Mouse (Mus musculus): ENCODE measurements around the gene Gm17490. TPM values are rescaled to one million over a fixed set of nuclear protein-coding genes. Genes with fewer than 3 reads are reported as not detected.
A peak's percentile ranks its signal among the peaks of the same experiment; 100 is the strongest.
"Not testable (repeated sequence)": the region's sequence is repeated elsewhere in the genome, so short reads cannot be mapped to it uniquely, and the experiment has no call there.

Gene Gm17490
- total RNA-seq, 2 experiments from 2014 or later: not detected

DNA sequence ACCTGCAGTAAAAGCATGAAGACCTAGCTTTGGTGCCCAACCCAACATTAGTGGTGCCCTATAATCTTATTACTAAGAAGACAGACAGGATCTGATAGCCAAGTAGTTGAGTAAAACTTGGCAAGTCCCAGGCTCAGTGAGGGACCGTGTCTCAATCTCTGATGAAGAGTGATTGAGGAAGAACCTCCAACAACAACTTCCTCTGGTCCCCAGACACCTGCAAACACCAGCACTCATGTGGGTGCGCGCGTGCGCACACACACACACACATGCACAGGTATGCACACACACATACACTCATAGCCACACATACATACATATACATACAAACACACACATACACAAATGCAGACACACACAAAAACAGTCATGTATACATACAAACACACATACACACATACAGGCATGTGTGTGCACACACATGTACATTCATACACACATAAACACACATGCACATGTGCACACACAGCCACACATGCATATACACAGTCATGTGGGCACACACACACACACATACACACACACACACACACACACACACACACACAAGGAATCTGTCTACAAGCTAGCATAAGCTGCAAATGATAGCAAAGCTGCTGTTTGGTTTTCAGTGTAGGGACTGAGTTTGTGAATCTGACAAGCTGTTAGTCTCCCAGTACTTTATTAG lies 9.5 kb upstream of the Gm17490 start:
- intact Hi-C loops (cut with DNase I): no loop called here
- DNase-seq: no peak

DNA sequence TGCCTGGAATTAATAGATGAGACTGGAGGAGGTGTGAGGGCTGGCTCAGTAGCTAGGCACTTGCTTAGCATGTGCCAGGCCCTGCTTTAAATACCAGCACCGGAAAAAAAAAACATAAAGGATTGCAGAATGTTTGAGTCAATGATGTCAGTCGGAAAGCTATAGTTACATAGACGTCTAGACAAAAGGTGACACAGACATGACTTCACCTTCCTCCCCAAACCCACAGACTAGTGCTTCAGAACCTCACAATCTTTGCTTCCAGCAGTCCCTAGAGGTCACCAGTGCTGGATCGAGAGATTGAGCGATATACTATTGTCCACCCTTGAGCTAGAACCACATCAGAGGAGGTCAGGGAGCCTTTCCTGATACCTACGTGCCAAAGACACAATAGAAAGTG lies 9.0 kb upstream of the Gm17490 start:
- no peak for DNase-seq
- intact Hi-C loops (cut with DNase I): no loop called here

DNA sequence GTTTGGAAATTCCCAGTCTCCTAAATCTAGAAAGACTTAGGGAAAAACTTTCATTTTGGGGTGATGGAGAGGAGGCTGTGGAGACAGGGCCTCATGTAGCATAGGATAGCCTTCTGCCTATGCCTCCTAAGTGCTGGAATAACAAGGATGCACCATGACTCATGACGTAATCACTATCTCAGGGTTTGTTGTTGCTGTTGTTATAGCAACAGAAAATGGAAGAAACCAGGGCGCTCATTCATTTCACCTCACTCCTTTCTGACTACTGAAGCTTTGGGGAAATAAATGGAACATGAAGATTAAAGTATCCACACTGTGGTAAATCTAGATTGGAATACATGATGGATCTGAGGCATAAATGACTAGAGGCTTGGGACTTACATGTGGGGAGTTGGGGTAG lies 2.3 kb downstream of the Gm17490 start:
- DNase-seq: no peak
- intact Hi-C loops (cut with DNase I): no loop called here

DNA sequence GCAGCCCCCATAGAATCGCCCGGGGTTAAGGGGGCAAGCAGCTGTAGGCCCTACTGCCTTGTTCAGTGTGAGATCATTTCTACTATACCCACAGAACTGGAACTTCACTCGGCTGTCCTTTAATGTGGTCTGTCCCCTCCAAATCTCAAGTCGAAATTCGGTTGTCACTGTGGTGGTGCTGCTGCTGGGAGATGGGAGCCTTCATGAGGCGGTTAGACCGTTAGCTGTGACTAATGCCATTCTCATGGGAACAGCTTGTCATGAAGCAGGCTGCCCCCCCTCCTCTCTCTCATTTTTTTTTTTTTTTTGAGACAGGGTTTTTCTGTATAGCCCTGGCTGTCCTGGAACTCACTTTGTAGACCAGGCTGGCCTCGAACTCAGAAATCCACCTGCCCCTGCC lies 2.9 kb downstream of the Gm17490 start:
- intact Hi-C loops (cut with DNase I): no loop called here

DNA sequence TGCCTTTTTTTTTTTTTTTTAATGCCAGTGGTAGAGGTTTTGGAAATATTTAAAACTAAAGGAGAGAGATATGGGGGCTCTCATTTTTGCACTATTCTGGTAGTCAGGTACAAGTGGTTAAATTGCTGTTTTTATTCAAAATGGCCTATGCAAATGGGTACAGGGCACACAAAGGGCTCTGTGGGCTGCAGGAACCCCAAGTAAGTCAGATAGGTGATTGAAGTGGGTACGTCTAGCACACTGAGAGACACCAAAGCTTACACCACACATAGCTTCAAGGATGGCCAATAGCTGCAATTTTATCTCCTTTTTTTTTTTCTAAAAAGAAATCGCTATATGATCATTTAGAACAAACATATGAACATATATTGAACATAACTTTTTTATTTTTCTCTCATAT lies 6.5 kb downstream of the Gm17490 start:
- DNase-seq: no peak
- intact Hi-C loops (cut with DNase I): no loop called here

More for the DNA sequence above, 2.9 kb downstream of the Gm17490 start:
- no peak for DNase-seq

DNA sequence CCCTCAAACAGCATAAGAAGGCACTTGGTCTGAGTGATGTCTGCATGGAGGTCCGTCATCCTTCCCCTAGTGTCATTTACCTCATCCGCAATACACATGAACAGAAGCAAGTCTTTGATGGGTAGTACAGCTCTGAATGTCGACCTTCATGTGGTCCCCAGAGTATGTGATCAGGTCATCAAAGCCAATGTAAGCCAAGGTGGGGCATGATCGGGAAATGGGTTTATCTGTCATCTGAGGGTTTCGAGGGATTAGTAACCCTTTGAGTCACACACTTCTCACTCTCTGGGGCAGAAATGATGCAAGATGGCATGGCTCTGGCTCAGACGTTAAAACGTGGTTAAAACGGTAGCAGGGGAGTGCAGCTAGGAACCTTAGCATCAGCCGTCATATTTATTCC lies 9.2 kb downstream of the Gm17490 start:
- DNase-seq: no peak
- intact Hi-C loops (cut with DNase I): no loop called here

DNA sequence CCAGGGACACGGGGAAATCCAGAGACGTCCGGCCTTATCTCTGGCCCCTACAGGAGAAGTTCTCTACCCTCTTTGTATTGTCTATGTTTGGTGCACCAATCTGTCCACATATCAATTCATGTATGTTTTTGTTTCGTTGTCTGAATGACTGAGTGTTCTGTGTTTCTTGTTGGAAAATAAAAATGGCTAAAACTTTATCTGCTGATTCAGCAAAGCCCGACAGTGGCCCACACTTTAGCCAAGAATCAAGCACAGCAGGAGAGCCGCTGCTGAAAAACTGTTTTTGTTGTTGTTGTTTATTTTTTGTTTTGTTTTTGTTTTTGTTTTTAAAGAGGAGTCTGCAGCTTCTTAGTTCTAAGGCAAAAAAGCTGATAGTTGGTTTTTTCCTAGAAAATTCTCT lies 13.1 kb downstream of the Gm17490 start:
- intact Hi-C loops (cut with DNase I); DNase-seq: not testable (repeated sequence)

DNA sequence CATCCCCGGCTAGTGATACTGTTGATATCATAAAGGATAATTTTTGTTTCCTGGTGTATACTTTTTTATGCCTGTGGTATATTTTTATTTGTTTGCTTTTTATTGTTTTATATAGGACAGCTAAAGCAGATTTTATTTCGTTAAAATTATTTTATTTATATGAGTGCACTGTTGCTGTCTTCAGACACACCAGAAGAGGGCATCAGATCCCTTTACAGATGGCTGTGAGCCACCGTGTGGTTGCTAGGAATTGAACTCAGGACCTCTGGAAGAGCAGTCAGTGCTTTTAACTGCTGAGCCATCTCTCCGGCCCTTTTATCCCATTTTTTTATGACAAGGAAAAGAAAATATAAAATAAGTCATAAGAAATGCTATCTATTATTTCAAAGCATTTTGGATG lies 19.3 kb downstream of the Gm17490 start:
- DNase-seq; intact Hi-C loops (cut with DNase I): not testable (repeated sequence)

DNA sequence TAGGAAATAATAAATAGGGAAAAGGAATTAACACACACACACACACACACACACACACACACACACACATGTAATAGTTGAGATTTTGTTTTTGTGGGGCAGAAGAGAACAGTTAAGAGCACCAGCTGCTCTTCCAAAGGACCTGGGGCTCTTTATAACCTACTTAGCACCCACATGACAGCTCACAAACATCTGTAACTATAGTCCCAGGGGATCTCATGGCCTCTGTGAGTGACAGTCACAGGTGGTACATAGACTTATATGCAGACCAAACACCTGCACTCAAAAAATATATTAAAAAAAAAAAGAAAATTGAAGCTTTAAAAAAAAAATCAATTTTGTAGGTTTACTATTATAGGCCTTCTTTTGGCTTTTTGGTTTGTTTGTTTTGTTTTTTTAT lies 21.2 kb downstream of the Gm17490 start:
- intact Hi-C loops (cut with DNase I): loop anchor here (5.0 kb wide), 5 partner anchors 48 to 172 kb away; partner anchors contain the start of genes Ankrd16, Fbh1 and Il15ra
- no peak for DNase-seq

DNA sequence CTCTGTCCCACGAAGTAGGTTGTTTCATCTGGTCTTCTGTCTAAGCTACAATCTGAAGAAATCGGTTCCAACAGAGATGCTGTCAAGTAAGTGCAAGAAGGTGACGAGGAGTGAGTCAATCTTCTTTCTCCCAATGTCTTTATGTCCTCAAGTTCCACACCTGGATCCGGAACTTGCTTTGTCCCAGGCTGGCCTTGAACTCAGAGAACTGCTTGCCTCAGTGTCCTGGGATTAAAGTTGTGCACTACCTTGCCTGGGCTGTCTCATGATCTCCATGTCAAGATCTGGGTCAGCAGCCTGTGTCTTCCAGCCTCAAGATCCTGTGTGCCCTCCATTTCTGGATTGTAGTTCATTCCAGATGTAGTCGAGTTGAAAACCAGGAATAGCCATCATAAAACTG lies 22.0 kb downstream of the Gm17490 start, which contains the start of gene Rbm17:
Gene Rbm17 (minus strand): TSS at position 101 of the 400 bp plus-strand sequence.
- intact Hi-C loops (cut with DNase I): loop anchor here (5.0 kb wide), 5 partner anchors 47 to 173 kb away; partner anchors contain the start of genes Ankrd16, Fbh1 and Il15ra
- no peak for DNase-seq

DNA sequence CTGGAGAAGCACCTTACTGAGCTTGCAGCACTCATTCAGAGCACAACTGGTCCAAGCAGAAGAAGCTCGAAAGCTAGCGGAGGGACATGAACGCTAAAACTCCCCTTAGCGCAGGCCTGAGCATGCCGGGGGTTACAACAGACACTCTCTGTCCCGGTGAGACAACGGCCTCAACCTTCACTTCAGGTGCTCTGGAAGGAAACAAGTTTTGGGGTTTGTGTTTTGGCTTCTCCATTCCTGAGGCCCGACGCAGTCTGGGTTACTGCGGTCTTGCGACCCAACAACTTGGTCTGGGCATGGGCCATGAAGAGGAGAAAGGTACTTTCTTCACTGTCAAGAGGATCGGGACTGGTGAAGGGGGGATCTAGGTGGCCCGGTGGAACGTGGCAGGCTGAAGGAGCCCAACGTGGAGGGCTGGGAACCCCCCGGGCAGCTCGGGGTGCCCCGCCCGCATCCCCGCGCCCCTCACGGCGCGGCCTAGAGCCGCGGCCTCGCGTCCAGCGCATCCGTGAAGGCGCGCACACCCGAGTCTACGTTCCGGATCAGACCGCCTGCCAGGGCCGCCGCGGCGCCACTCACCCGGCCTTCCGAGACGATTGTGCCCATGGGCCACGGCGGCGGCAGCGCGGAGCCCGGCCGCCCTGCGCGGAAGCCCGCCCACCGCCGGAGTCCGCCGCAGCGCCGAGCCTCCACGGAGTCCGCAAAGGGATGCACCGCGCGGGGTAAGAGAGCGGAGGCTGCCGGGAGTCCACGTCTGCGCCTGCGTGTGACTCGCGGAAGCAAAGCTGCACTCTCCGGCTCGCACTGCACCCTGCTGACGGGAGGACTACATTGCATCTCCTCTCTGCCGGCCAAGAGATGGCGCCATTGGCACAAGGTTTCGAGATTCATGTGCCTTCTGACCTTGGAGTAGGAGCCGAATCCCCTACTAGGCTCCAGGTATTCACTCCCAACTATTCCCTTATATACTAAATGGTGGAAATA lies 23.3 kb downstream of the Gm17490 start:
- intact Hi-C loops (cut with DNase I): loop anchor here (5.0 kb wide), 5 partner anchors 45 to 175 kb away; partner anchors contain the start of genes Ankrd16, Fbh1 and Il15ra
- DNase-seq: peak; percentile 95 to 98

DNA sequence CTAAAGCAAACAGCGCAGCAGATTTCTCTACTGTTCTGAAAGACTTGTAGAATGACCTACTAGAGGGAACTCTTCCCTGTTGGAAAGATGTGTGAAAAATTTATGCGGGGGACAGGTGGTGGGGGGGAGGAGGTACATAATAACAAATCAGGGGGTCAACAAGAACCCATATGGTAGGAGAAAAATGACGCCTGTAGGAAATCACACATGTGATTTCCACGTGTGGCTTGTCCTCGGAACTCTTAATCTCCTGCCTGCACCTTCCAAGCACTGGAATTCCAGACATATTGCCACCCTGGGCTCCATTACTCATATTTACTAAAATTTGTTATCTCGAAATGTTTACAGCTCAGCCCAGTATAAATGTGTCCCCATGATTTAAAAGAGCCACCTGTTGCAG lies 24.3 kb downstream of the Gm17490 start:
- intact Hi-C loops (cut with DNase I): loop anchor here (5.0 kb wide), 5 partner anchors 44 to 176 kb away; partner anchors contain the start of genes Ankrd16, Fbh1 and Il15ra
- DNase-seq: no peak

DNA sequence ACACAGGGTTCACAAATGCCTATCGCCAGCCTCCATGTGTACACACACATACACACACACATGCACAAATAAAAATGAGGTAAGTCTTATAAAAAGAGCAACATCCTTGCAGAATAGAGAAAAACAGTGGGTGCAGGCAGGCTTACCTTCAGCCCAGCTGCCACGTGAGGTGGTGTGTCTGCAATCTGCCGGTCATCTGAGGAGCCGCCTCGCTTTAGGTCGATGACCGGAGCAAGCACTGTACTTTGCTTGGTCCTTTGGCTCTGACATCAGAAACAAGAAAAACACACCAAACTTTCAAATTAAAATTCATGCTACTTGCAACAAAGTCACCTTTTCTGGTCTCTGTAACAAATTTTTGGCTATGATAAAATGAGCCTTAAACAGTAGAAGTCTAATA lies 28.2 kb downstream of the Gm17490 start:
- intact Hi-C loops (cut with DNase I): no loop called here
- no peak for DNase-seq

DNA sequence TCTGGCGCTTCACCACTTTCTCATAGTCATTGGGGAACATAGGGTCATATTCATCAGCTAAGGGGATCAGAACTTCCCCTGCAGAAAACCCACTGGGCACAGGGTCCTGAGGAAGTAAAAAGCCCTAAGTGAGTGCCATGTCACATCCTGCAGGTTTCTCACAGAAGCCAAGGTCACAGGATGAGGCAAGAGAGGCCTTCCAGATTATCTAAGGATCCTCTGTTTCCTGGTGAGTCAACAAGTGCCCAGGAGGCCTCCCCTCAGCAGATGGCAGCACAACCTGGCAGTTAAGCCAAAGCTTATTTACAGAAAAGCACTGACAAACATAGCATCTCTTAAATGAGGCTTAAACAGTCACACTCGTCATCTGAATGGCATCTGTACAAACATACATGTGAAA lies 29.4 kb downstream of the Gm17490 start:
- DNase-seq: no peak
- intact Hi-C loops (cut with DNase I): no loop called here

DNA sequence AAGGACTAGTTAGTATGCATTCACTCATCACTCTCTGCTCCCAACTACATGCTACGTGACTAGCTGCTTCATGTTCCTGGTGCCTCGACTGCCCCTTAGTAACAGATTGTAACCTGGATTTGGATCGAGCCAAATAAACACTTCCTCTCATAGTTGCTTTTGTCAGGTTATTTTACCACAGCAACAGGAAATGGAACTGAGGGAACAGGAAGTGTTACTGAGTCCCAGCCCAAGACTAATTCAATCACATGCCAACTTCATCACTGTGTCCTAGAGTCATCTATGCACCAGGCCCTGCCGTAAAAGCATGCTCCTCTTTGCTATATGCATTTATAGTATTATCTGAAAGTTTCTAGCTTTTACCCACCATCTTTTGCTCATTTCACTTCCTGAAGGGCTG lies 38.1 kb downstream of the Gm17490 start:
- DNase-seq: no peak
- intact Hi-C loops (cut with DNase I): no loop called here

DNA sequence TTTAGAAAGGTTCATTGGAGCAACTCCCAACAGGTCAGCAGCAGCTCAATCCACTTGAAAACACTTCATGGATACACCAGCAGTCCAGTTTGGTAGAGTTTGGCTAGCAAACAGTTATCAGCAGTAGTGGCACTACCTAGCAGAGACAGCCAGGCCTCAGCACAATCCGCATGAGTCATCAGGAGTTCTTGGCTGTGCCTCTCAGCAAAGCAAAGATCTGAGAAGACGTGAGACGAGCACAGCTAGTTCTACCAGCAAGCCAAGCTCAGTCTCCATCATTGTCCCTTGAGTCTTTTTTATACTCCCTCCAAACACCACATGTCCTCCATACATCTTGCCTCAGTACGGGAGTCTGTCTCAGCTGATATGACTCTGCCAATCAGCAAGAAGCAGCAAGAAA lies 46.7 kb downstream of the Gm17490 start:
- intact Hi-C loops (cut with DNase I): no loop called here
- no peak for DNase-seq

DNA sequence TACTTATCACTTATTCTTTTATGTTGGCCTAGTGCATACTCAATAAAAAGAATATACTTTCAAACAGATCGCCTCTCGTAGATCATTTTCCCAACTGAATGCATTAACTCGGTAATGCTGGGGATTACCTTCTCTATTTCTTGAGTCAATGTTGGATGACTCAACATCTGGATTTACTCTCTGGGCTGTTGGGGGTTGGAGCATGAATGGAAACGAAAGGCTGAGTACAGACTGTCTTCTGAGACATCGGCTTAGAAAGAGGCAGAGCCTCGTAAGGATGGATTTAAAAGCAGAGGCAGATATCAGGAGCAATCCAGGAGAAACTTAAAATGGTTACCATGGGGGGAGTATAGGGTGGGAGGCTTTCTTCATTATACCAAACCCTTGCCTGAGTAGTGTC lies 47.9 kb downstream of the Gm17490 start:
- DNase-seq: no peak
- intact Hi-C loops (cut with DNase I): no loop called here
